Mouse (Mus musculus): ENCODE measurements around the gene Cib1.
A peak's percentile ranks its signal among the peaks of the same experiment; 100 is the strongest.

The Cib1 gene

DNA sequence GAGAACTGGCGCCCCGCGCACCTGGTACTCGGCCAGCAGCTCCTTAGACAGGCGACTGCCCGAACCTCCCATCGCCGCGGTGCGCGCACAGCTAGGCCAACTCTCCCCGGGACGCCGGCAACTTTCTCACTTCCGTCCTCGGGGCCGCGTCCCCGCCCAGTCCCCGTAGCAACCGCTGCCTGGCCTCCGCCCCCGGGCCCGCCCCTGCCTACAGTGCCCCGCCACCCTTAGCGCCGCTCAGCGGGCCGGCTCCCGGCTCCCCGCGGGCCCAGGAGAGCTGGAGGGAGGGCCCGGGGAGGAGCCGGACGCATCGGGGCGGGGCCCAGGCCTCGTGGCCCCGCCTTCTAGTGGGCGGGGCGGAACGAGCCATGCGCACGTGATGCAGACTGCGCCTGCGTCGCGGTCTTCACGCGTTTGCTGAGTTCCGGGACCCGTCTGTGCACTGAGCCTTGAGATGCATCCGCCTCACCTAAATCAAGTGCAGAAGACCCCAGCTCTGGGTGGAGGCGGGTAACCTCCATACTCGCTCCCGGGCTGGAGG is at the start of gene Cib1, which contains the start of gene Gdpgp1:
TSS of gene Cib1 (minus strand) at position 325 of the 541 bp plus-strand sequence.
TSS of gene Gdpgp1 (plus strand) at position 377 of the 541 bp plus-strand sequence.
- peak; percentile 87 to 95 for DNase-seq (ENCODE audit: low spot score in 2 of 2)

DNA sequence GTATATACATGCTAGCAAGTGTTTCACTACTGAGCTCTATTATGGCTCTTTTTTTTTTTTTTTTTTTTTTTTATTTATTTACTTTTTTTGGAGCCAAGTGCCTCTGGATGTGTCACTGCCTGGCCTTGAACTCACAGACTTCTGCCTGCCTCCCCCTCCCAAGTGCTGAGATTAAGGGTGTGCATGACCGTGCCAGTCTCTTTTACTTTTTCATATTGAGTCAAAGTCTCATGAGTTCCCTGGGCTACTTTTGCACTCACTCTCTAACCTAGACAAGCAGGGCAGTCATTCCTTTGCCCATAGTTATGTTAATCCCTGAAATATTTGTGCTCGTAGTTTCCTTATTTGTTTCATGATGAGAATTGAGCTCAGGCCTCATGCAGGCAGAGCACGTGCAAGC is 49.0 kb upstream of the Cib1 start:
- DNase-seq (ENCODE audit: low spot score in 2 of 2): no peak

DNA sequence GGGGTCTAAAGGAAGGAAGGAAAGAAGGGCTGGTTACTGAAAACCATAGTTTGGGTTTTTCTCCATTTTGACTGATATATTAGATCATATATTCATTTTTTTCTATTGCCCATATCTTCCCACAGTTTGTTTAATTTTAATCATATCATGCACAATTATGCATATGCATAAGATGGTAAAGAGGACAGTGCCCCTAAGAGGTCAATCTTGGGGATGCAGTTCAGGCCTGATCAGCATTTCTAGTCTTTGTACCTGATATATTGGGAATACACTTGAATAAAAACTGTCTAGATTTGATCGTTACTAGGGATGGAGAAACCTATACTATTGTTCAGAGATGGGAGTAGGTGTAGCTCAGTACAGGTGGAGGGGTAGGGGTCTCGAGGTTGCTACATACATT is 48.4 kb upstream of the Cib1 start:
- no peak for DNase-seq (ENCODE audit: low spot score in 2 of 2)

DNA sequence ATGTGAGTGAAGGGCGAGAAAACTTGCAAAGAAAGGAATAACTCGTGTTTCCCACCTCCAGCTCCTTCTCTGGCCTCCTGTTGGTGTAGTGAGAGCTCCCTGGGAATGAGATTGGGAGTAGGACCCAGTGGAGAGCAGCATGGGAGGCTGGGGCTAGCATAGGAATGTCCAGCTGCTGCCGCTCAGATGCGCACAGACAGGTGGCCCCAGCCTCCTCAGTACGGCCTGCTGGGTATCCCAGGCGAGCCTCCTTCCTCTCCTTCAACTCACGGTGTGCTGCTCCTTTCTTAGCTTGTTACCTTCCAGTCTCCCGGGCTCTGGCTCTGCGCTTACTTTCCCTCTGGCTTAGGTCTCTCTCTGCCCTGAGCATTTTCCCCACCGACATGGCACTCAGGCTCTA is 47.4 kb upstream of the Cib1 start:
- no peak for DNase-seq (ENCODE audit: low spot score in 2 of 2)

DNA sequence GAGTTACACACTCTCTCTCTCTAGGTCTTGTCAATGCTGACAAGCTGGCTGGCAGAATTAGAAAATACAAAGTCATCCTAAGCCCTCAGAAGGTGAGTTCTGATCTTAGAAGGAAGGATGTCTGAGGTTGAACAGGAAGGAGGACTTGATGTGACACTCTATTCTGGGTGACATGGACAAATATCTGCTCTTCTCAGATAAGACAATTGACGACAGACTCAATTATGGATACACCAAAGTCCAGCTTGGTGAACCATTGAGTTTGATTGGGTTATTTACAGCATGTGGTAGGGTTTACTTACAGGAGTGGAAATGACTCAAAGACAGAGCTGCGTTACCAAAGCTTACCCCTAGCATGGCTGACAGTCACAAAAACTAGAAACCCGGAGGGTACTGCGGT is 43.8 kb upstream of the Cib1 start:
- no peak for DNase-seq (ENCODE audit: low spot score in 2 of 2)

DNA sequence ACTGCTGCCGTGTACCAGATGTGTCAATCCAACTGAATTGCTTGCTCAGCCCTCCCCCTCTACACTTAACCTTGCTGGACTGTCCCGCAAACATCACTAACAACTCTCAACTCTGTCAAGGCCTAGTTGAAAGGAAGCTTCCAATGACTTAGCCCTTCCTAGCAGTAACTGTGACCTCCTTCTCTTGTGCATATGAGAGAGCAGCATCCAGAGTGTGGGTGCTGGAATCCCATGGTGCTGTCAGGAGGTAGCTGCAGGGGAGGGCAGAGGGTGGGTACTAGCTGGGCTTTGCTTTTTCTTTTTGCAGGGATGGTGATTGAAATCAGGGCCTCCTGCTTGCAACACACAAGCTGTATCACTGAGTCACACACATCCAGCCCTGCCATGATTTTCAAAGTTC is 40.8 kb upstream of the Cib1 start:
- DNase-seq (ENCODE audit: low spot score in 2 of 2): no peak

DNA sequence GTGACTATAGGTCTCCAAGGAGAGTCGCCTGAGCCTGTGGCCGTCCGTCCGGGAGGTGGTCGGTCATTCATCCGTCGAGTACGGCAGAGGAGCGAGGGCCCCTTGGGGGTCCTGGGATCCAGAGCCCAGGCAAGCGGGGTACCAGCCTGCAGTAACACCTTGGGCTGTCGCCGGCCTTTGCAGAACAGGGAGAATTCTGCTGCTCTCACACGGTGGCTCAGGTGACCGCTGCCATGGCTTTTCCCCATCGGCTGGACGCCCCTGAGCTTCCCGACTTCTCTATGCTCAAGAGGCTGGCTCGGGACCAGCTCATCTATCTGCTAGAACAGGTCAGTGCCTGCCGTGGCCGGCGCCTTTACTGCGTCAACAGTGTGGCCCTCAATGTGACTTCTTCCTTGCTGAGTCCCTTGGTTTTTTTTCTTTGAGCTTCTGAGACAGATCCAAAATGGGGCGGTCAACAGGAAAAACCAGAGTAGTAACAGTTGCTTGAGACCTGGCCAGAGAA is 37.2 kb upstream of the Cib1 start:
- DNase-seq (ENCODE audit: low spot score in 2 of 2): no peak

DNA sequence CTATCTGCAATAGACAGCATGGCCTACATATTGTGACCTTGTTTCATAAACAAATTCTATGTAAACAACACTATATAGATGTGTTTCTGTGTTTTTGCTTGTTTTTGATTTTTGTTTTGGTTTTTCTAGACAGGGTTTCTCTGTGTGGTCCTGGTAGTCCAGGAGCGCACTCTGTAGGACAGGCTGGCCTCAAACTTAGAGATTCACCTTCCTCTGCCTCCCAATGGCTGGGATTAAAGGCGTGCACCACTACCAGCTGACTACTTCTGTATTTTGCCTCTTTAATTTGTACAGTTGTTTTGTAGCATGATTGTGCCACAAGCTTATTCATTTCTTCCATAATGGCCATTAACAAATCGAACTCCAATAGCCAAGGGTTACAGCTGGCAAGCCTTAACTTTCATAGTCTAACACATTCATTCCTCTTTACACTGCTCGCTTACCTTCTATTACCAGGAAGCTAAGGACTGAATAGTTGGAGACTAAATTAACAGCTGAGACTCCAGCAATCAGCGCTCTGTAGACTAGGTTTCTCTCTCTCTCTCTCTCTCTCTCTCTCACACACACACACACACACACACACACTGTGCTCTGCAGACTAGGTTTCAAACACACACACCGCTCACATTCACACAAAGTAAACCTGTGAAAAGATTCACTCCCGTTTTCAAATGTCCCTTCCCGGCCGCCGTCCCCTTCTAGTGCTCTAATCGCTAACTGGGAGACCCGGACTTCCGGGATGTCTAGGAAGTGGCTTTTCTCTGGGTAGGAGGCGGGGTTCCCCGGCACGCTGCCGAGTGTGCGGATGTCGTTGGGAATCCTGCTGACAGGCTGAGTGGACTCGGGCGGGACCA is 36.5 kb upstream of the Cib1 start, which contains the start of gene Vps33b:
TSS of gene Vps33b (plus strand) at position 753 of the 854 bp plus-strand sequence.
- DNase-seq (ENCODE audit: low spot score in 2 of 2): peak; percentile 84 to 97

DNA sequence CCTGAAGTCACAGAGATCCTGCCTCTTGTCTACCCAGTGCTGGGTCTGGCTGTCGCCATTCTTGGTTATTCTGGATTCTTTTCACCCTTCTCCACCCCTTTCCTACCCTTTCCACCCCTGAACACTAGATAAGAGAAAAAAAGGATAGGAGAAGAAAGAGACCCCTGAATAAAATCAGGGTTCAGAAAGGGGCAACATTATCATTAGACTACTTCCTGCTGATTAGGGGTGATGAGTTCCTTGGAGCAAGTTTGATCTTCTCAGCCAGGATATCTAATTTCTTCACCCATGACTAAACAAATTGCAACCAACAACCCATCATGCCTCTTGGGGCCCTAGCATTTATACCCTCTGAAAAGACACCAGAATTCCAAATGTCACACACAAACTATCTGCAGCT is 35.2 kb upstream of the Cib1 start:
- DNase-seq (ENCODE audit: low spot score in 2 of 2): no peak

DNA sequence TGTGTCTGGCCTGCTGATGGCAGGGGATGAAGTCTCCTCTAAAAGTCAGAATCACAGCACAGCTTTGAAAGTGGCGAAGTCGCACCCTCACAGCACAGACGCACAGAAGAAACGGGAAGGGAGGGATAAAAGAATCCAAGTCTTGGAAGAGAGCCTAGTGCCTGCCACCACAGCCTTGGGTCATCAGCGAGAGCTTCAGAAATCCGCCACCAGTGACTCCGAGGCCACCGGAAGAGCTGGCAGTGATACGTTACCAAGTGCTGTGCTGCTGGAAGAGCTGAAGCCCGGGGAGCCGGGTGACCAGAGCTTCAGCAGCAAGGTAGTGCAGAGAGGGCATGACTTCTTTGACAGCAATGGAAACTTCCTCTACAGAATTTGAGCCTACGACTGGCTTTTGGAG is 32.0 kb upstream of the Cib1 start:
- DNase-seq (ENCODE audit: low spot score in 2 of 2): no peak

DNA sequence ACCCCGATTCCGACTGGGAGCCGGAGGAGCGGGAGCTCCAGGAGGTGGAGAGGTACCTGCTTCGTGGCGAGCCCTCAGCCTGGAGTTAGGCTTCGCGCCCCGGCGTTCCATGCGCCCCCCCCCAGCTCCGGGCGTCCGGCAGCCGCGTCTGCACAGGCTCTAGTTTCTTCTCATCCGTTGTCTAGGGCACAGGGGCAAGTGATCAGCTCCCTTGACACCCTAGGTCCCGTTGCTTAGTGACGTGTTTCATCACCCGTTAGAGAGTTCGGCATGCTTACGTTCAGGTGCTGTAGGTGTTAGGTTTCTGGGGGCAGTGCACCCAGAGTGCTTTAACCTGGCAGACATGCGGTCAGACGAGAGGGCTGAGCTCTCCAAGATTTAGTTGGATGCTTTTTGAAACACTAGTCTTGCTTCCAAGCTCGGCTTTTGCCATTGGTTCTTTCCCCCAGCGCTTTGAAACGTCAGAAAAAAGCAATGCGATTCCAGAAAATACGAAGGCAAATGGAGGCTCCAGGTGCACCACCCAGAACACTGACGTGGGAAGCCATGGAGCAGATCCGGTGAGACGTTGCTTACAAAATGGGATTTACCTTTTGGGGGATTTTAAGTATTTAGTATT is 28.9 kb upstream of the Cib1 start:
- DNase-seq (ENCODE audit: low spot score in 2 of 2): peak in 1 of 2 experiments; percentile 26

DNA sequence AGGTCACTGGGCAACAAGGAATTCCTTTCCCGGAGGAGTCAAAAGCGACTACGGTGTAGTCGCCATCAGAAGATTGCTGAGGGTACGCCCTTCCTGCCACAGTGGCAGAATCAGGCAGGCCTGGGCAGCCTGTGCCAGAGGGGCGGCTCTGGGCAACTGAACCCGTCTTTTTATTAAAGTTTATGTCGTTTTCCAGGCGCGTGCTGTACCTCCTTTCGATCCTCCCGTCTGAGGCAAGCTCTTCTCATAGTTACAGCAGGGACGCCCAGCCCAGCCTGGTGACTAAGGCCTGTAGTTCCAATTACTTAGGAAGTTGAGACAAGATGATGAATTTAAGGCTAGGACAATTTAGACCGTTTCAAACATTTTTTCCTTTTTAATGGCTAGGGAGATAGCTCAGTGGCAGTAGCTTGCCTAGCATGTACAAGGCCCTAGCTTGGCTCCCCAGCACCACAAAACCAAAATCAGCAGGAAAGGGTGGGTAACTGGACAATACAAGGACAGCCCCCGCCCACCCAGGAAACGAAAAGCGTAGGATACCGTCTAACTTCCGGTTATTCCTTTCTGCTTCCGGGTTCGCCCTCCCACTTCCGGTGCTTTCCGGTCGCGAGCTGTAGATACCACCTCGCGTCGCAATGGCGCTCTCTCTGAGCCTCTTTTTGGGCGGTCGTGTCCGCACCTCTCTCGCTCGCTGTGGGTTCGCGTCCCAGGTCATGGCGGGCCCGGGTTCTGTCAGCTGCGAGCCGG is 28.2 kb upstream of the Cib1 start, which contains the start of gene Ngrn:
TSS of gene Ngrn (plus strand) at position 591 of the 747 bp plus-strand sequence.
- peak; percentile 47 to 85 for DNase-seq (ENCODE audit: low spot score in 2 of 2)

DNA sequence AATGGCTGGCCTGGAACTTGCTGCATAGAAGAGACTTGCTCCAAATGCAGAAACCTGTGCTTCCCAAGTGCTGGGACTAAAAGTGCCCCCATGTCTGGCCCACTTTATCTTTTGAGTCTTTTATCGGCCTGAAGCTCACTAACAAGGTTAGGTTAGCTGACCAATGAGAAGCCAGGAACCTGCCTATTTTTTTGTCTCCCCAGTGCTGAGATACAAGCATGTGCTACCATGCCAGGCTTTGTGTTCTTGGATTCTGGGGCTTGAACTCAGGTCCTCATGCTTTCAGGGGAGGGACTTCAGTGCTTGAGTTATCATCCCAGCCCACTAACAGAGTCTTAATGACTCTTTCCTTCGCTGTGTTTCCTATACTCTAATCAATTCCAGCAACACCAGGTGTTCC is 25.1 kb upstream of the Cib1 start:
- no peak for DNase-seq (ENCODE audit: low spot score in 2 of 2)

DNA sequence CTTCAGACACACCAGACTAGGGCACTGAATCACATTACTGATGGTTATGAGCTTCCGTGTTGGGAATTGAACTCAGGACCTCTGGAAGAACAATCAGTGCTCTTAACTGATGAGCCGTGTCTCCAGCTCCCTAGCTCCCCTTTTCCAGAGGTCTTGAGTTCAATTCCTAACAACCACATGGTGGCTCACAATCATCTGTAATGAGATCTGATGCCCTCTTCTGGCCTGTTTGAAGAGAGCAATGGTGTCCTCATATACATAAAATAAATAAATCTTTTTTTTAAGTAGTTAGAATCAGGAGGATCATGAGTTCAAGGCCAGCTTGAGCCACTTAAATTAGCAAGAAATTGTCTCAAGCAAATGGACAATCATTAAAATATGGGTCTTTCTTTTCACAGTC is 23.4 kb upstream of the Cib1 start:
- no peak for DNase-seq (ENCODE audit: low spot score in 2 of 2)

DNA sequence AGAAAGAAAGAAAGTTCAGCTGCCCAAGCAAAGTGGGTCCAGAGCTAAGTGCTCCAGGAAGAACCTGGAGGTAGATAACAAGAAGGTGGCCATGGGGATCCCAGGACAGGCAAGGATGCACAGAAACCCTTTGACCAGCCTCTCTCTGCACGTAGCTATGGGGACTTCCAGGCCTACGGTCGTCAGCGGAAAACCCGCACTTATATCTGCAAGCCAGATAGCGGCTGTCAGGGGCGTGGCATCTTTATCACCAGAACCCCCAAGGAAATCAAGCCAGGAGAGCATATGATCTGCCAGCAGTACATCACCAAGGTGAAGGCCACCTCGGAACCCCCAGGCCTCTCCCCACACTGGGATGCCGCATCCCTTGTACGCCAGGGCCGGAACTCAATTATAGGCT is 20.3 kb upstream of the Cib1 start:
- DNase-seq (ENCODE audit: low spot score in 2 of 2): no peak

DNA sequence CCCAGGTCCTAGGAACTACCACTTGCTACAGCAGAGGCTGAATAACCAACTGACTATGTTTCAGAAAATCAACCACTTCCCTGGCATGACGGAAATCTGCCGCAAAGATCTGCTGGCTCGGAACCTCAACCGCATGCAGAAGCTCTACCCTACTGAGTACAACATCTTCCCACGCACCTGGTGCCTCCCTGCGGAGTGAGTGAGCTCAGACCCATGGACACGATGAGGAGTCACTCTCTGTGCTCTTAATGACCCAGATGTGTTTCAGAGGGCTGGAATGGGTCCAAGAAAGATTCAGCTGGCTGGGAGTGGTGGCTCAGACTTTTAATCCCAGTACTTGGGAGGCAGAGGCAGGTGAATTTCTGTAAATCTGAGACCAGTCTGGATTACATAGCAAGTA is 19.8 kb upstream of the Cib1 start:
- no peak for DNase-seq (ENCODE audit: low spot score in 2 of 2)

DNA sequence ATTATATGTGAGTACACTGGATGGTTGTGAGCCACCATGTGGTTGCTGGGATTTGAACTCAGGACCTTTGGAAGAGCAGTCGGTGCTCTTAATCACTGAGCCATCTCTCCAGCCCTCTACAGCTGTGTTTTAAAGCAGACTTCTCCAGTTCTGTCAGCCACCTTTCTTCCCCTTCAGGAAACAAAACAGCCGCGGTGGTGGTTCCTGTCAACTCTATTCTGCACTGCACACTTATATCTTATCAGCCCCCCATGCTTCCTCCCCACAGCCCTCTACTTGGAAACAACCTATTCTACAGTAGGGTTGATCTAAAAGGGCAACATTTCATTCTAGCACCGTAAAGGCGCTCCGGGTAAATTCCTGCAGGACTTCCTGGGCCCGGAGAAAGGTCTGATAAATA is 14.2 kb upstream of the Cib1 start:
- DNase-seq (ENCODE audit: low spot score in 2 of 2): no peak

DNA sequence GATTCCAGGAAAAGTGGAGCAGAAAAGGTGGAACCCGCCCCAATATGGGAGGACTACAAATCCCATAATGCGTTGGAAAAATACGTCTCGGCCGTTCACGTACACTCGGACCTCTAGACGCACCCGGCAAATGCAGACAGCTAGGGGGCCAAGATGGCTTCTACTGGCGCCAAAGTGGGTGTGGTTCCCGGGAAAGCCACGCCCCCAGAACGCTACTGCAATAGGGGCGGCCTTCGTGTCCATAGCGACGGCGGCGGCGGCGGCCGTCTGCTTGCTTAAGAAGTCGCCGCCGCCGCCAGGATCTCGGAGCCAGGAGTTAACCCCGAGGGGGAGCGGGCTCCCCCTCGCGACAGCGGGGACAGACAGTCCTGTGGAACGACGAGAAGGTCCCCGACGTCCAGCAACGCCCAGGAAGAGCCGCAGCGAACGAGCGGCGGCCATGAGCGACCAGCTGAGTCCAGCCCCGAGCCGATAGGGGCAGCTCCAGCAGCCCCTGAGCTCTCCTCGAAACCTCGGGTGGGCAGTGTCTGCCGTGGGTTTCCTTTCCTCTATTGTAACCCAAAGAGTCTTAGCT is 13.6 kb upstream of the Cib1 start, which contains the start of gene Ttll13:
TSS of gene Ttll13 (plus strand) at position 229 of the 574 bp plus-strand sequence.
- peak; percentile 92 to 97 for DNase-seq (ENCODE audit: low spot score in 2 of 2)

DNA sequence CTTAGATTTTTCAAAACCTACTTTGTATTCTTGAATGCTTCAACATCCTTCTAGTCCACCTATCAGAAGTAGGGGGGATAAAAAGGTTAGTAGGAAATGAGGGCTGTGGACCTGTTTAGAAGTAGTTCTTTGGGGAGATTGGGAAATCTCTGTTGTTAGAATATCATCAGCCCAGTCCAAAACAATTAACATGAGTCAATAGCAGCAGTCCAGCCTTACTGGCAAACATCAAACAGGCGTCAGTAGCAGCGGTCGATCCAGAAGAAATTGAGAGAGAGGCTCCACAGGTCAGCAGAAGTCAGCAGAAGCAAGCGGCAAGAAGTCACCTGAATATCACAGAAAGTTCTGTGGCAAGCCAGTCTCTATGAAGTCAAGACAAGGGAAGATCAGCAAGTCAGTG is 12.2 kb upstream of the Cib1 start:
- no peak for DNase-seq (ENCODE audit: low spot score in 2 of 2)

DNA sequence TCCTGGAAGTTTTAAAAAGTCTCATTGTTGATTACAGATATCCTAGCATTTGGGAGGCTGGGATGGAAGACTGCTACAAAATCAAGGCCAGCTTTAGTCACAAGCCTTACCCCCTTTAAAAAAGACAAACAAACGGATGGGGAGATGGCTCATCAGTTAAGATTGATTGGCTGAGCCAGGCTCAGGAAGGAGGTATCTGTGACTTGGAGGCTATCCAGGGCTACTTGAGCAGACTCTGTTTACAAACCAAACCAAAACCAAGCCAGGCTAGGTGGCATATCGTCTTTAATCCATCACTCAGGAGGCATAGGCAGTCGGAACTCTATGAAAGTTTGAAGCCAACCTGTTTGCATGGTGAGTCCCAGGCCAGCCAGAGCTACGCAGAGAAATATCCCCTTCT is 9.0 kb upstream of the Cib1 start:
- DNase-seq (ENCODE audit: low spot score in 2 of 2): no peak

DNA sequence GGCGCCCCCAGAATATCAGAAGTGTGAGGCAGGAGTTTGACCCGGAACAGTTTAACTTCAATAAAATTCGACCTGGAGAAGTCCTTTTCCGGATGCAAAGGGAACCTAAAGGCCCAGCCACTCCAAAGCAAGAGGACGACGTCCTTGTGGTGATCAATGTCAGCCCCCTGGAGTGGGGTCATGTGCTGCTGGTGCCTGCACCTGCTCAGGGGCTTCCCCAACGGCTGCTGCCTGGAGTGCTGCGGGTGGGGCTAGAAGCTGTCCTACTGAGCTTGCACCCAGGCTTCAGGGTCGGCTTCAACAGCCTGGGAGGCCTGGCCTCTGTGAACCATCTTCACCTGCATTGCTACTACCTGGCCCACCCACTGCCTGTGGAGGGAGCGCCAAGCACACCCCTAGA is 5.9 kb upstream of the Cib1 start:
- no peak for DNase-seq (ENCODE audit: low spot score in 2 of 2)

Data from left cerebral cortex, adult 9 months (tissue).